Mouse (Mus musculus) kidney, adult 2 months (tissue): ENCODE measurements around the gene Dlx6. TPM values are rescaled to one million over a fixed set of nuclear protein-coding genes. Genes with fewer than 3 reads are reported as not detected.

Experiments used
- DNase-seq: peaks from one replicate; pipeline ENCODE4 v3.0.0; 2021
- H3K27ac ChIP-seq: fragments of 200-500 bp; 2 replicates; pipeline ENCODE4 v1.5.1; 2012; ENCODE audit warnings: low read depth, low read length, control low read depth, inconsistent platforms; ENCODE audit not compliant: insufficient read depth
- H3K27me3 ChIP-seq: fragments of 200-500 bp; replicated peaks from 2 replicates; pipeline ENCODE4 v1.6.1; 2012; ENCODE audit warnings: mild to moderate bottlenecking, moderate library complexity, low read length, inconsistent platforms; ENCODE audit not compliant: control insufficient read depth, insufficient read depth
- H3K36me3 ChIP-seq: fragments of 200-500 bp; 2 replicates; pipeline ENCODE4 v1.6.1; 2012; ENCODE audit warnings: mild to moderate bottlenecking, moderate library complexity, low read length, inconsistent platforms; ENCODE audit not compliant: control insufficient read depth, insufficient read depth
- H3K4me1 ChIP-seq: fragments of 200-500 bp; 2 replicates; pipeline ENCODE4 v1.6.1; 2011; ENCODE audit warnings: low read length; ENCODE audit not compliant: control insufficient read depth, insufficient read depth
- H3K4me3 ChIP-seq: fragments of 200-500 bp; 2 replicates; pipeline ENCODE4 v1.5.1; 2011; ENCODE audit warnings: mild to moderate bottlenecking, low read depth, low read length, control low read depth; ENCODE audit not compliant: insufficient read depth
- CTCF ChIP-seq: fragments of 200-500 bp; conservative IDR thresholded peaks from 2 replicates; pipeline ENCODE4 v1.5.1; 2011; ENCODE audit warnings: low read depth, mild to moderate bottlenecking, control low read depth, low read length, moderate library complexity, mixed read lengths; ENCODE audit not compliant: insufficient read depth, insufficient read length
- POLR2A ChIP-seq: fragments of 200-500 bp; IDR thresholded peaks from one replicate; pipeline ENCODE4 v1.6.1; 2011; ENCODE audit warnings: low read depth, low read length, control low read depth
- WGBS: fragments of 180-500 bp; shearing (Covaris S2); methylation state at CpG from one replicate; pipeline ENCODE4 v1.1.7; 2018; 5-methylcytosine and 5-hydroxymethylcytosine counted together
- polyA plus RNA-seq: library from polyadenylated mRNA; depleted of rRNA; stranded (reverse); fragments of >200 nt; gene quantifications from 2 replicates; pipeline ENCODE4 v1.2.3, GENCODE M21; 2012; rRNA removed

Dlx6 gene
- polyA plus RNA-seq, 1 experiment: not detected

- DNase-seq: peak; percentile 46
These were observed 51.9 kb downstream of the Dlx6 start for GRCm38 (mm10) chr6:6914849-6915525.

DNA sequence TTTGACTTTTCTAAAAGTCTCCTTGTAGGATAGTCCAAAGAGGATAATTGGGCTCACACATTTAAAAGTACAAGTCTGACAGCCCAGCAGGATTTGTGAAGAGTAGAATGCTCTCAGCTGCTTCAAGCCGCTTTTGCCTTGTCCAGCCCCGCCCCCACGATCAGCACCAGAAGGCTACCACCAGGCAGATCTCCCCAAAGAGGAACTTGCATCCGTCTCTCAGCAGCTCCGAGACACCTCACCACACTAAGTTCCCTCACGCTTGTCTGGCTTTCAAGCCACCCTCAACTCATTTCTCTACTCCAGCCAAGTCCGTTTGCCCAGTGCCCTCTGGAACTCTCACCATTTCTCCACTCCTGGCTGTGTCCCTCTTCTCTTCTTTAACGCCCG is 52.4 kb downstream of the Dlx6 start:
- no peak for DNase-seq
- Histone ChIP-seq H3K4me1 (no peaks in the 10 kb centered on the region), H3K27me3 (no peaks in the 10 kb centered on the region), H3K4me3 (no peak overlapping the region), H3K27ac (no peak overlapping the region), H3K36me3 (no peaks in the 10 kb centered on the region)
- TF ChIP-seq POLR2A (no peak), CTCF (no peak)
- WGBS: 55% methylated on average over 9 of the region's 9 CpGs

More at GRCm38 (mm10) chr6:6914849-6915525, 51.9 kb downstream of the Dlx6 start:
- no peaks in the 10 kb centered on the region for H3K36me3 ChIP-seq
- 0 out of 2 replicates have a peak, but pooled peaks have one; percentile 20 for TF ChIP-seq CTCF
- no peak for TF ChIP-seq POLR2A
- no peak overlapping the region for H3K27ac ChIP-seq
- WGBS: 40% methylated on average over 5 of the region's 5 CpGs
- no peaks in the 10 kb centered on the region for H3K4me1 ChIP-seq
- no peaks in the 10 kb centered on the region for H3K27me3 ChIP-seq
- no peak overlapping the region for H3K4me3 ChIP-seq

GRCm38 (mm10) chr6:6917334-6917733 is 54.2 kb downstream of the Dlx6 start:
- no peaks in the 10 kb centered on the region for H3K36me3 ChIP-seq
- no peak for TF ChIP-seq CTCF
- DNase-seq: no peak
- H3K4me1 ChIP-seq: no peaks in the 10 kb centered on the region
- no peaks in the 10 kb centered on the region for H3K27me3 ChIP-seq
- no peak overlapping the region for H3K27ac ChIP-seq
- H3K4me3 ChIP-seq: no peak overlapping the region
- WGBS: 89% methylated on average over 4 of the region's 4 CpGs

Other genes with a start within 250 kb of the Dlx6 start
- gene Dlx5, start 18.8 kb downstream of the Dlx6 start, polyA plus RNA-seq: not detected in 2 replicates
- 0.67 and 1.2 TPM in 2 replicates for gene Sdhaf3, start 92.7 kb downstream of the Dlx6 start, polyA plus RNA-seq